Mouse (Mus musculus): ENCODE data around the gene U2surp.

- TF ChIP-seq CTCF (conservative IDR thresholded peaks at IDR 0.05; ENCODE audit: insufficient read depth, insufficient read length, low read depth, low read length) = no peak
- TF ChIP-seq POLR2A (IDR thresholded peaks at IDR 0.05; ENCODE audit: low read depth, low read length) = no peak
Observed at GRCm38 (mm10) chr9:95522561-95522960, 10.8 kb upstream of the U2surp start.
